Mouse (Mus musculus): ENCODE measurements at regions not wholly inside any gene's neighbourhood (a gene's known extent, or its start where the extent isn't known, plus 50 kb on each side); places are given as distances from the start of the nearest gene placed in this dataset.

DNA sequence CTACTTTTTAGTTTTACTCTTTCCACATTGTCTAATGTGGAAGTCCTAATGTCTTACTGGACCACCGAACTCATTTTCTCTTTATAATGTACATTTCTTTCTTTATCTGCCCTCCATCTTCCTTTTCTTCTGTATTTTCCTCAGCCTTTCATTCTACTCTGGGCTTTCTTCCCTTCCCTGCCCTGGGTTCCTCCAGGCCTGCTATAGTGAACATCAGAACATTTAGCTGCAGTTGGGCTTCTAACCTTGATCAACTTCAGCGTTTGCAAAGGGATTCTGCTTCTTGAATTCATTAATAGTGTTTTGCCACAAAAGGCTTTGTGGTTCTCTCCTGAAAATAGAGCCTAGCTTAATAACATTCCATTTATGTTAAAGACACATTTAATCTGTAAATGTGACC lies 342.5 kb upstream of the Tmem161b start:
- no peak for ATAC-seq (replicated peaks; ENCODE audit: low FRiP score, low read depth)
- no peak for DNase-seq (ENCODE audit: low spot score)

DNA sequence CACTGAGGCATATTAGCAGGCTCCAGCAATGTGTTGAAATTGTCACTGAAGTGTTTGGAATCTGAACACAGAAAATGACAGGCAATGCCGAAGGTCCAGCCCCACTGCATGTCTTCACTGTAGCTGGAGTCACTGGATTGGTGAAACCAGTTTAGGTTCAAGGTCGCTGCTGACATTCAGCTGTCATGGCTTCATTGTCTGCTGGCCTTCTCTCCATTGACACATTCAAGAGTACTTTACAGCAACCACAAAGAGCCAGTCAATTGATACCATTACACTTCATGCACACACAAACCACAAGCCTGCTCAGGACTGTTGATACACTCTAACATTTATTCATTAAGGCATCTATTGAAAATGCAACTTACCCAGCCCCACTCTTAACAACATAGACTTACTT lies 341.8 kb upstream of the Tmem161b start:
- Histone ChIP-seq H3K9ac (ENCODE audit: low read depth, low read length) (no peak overlapping the region), H3K27ac (no peak overlapping the region), H3K36me3 (ENCODE audit: insufficient read depth, low read length) (no peaks in the 10 kb centered on the region), H3K4me3 (replicated peaks; ENCODE audit: low read depth, low read length) (no peak overlapping the region), H3K4me2 (ENCODE audit: low read length) (no peak overlapping the region), H3K4me1 (replicated peaks; ENCODE audit: insufficient read depth, low read length) (no peaks in the 10 kb centered on the region), H3K9me3 (replicated peaks; ENCODE audit: low read length) (no peaks in the 10 kb centered on the region), H3K27me3 (ENCODE audit: insufficient read depth, low read length) (no peaks in the 10 kb centered on the region)
- TF ChIP-seq CTCF (IDR thresholded peaks at IDR 0.05; ENCODE audit: low read depth): no peak
- 77% methylated on average over 2 of the region's 2 CpGs for WGBS
- DNase-seq (ENCODE audit: low spot score): no peak
- no peak for ATAC-seq (replicated peaks; ENCODE audit: low FRiP score, low read depth)

More for the DNA sequence above, 342.5 kb upstream of the Tmem161b start:
- Histone ChIP-seq H3K9ac (ENCODE audit: low read depth, low read length) (no peak overlapping the region), H3K27ac (no peak overlapping the region), H3K4me1 (replicated peaks; ENCODE audit: insufficient read depth, low read length) (no peaks in the 10 kb centered on the region), H3K27me3 (ENCODE audit: insufficient read depth, low read length) (no peaks in the 10 kb centered on the region), H3K9me3 (replicated peaks; ENCODE audit: low read length) (no peaks in the 10 kb centered on the region), H3K36me3 (ENCODE audit: insufficient read depth, low read length) (no peaks in the 10 kb centered on the region), H3K4me3 (replicated peaks; ENCODE audit: low read depth, low read length) (no peak overlapping the region), H3K4me2 (ENCODE audit: low read length) (no peak overlapping the region)
- no peak for TF ChIP-seq CTCF (IDR thresholded peaks at IDR 0.05; ENCODE audit: low read depth)
- 77% methylated on average over 2 of the region's 2 CpGs for WGBS

DNA sequence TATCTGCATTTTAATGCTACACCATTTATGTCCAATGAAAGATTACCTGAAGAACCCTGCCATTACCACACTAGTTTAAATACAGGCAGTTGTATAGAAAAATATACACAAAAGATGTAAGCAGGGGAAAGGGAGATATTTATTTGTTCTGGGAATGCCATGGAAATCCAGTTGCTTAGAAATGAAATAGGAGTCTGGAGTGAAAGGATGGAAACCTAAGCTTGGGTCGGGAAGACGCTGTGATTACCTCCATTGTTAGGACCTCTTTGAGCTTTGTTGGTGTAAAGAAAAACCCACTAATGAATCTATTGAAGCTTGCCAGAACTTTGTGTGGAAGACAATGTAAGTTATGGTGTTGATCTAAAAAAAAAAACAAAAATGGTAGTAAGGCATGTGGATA lies 341.3 kb upstream of the Tmem161b start:
- ATAC-seq (replicated peaks; ENCODE audit: low FRiP score, low read depth) (no peak), DNase-seq (ENCODE audit: low spot score) (no peak)
- Histone ChIP-seq H3K4me2 (ENCODE audit: low read length) (no peak overlapping the region), H3K36me3 (ENCODE audit: insufficient read depth, low read length) (no peaks in the 10 kb centered on the region), H3K27ac (no peak overlapping the region), H3K9me3 (replicated peaks; ENCODE audit: low read length) (no peaks in the 10 kb centered on the region), H3K27me3 (ENCODE audit: insufficient read depth, low read length) (no peaks in the 10 kb centered on the region), H3K4me3 (replicated peaks; ENCODE audit: low read depth, low read length) (no peak overlapping the region), H3K4me1 (replicated peaks; ENCODE audit: insufficient read depth, low read length) (no peaks in the 10 kb centered on the region), H3K9ac (ENCODE audit: low read depth, low read length) (no peak overlapping the region)
- WGBS: 85% methylated on average over 2 of the region's 2 CpGs
- TF ChIP-seq CTCF (IDR thresholded peaks at IDR 0.05; ENCODE audit: low read depth): no peak

DNA sequence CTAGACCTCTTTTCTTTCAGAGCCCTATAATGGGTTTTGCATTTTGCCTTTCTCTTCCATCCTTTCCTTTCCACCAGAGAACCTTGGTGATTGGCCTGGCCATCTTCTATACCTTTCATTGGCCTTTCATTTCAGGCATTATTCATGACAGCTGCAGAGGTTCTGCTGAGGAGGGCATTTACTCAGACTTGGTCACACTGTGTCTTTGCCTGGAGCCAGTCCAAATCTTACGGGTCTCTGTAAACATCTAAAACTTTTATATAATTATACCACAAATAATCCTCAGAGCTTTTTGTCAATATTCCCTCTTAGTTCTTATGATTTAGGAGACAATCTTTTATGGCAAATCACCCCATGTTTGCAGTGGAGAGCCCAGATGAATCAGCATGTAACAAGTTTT lies 339.3 kb upstream of the Tmem161b start:
- H3K4me2 ChIP-seq (ENCODE audit: low read length): no peak overlapping the region
- H3K36me3 ChIP-seq (ENCODE audit: insufficient read depth, low read length): no peaks in the 10 kb centered on the region
- H3K9ac ChIP-seq (ENCODE audit: low read depth, low read length): no peak overlapping the region
- ATAC-seq (replicated peaks; ENCODE audit: low FRiP score, low read depth) (no peak), DNase-seq (ENCODE audit: low spot score) (no peak)
- 78% methylated on average over 1 of the region's 1 CpGs for WGBS
- no peak overlapping the region for H3K27ac ChIP-seq
- H3K4me3 ChIP-seq (replicated peaks; ENCODE audit: low read depth, low read length): no peak overlapping the region
- H3K4me1 ChIP-seq (replicated peaks; ENCODE audit: insufficient read depth, low read length): no peaks in the 10 kb centered on the region
- TF ChIP-seq CTCF (IDR thresholded peaks at IDR 0.05; ENCODE audit: low read depth): no peak
- no peaks in the 10 kb centered on the region for H3K27me3 ChIP-seq (ENCODE audit: insufficient read depth, low read length)
- H3K9me3 ChIP-seq (replicated peaks; ENCODE audit: low read length): no peaks in the 10 kb centered on the region

DNA sequence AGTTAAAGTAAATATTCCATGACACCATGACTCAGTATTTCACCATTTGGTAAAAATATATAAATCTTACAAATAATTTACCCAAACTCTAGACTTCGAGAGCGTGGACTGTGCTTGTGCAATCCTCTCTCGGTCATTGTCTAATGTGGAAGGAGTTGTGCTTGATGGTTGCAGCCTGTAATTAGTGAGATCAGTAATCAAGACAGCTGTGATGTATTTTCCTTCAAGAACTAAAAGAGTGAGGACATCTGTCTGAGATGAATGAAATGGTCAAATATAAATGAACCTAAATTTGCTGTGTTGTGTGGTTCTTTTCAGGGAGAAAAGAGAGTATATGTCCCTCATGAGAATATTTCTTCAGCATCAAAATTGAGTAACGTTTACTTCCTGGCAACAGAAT lies 338.3 kb upstream of the Tmem161b start:
- no peak for TF ChIP-seq CTCF (IDR thresholded peaks at IDR 0.05; ENCODE audit: low read depth)
- Histone ChIP-seq H3K4me2 (ENCODE audit: low read length) (no peak overlapping the region), H3K27me3 (ENCODE audit: insufficient read depth, low read length) (no peaks in the 10 kb centered on the region), H3K4me3 (replicated peaks; ENCODE audit: low read depth, low read length) (no peak overlapping the region), H3K9ac (ENCODE audit: low read depth, low read length) (no peak overlapping the region), H3K27ac (no peak overlapping the region), H3K4me1 (replicated peaks; ENCODE audit: insufficient read depth, low read length) (no peaks in the 10 kb centered on the region), H3K9me3 (replicated peaks; ENCODE audit: low read length) (no peaks in the 10 kb centered on the region), H3K36me3 (ENCODE audit: insufficient read depth, low read length) (no peaks in the 10 kb centered on the region)
- ATAC-seq (replicated peaks; ENCODE audit: low FRiP score, low read depth) (no peak), DNase-seq (ENCODE audit: low spot score) (no peak)
- WGBS: 84% methylated on average over 4 of the region's 4 CpGs

DNA sequence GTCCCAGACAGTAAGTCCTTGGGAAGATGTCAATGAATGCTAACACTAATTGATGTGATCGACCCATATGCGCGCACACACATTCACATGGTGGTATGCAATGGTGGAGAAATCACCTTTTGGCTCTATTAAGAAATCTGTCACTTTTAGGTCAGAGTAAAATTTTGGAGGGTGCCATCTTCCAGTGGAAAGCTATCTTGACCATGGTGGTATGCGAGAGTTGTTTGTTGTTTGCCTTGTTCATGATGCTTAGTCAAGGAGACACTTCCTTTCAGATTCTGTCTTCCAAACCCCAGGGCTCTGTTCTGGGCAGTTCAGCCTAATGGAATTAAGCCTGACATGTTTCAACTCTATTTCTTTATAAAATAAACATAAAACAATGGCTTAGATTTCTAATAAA lies 337.9 kb upstream of the Tmem161b start:
- 96% methylated on average over 4 of the region's 4 CpGs for WGBS
- H3K4me2 ChIP-seq (ENCODE audit: low read length): no peak overlapping the region
- H3K4me3 ChIP-seq (replicated peaks; ENCODE audit: low read depth, low read length): no peak overlapping the region
- H3K27ac ChIP-seq: no peak overlapping the region
- H3K4me1 ChIP-seq (replicated peaks; ENCODE audit: insufficient read depth, low read length): no peaks in the 10 kb centered on the region
- DNase-seq (ENCODE audit: low spot score): no peak
- TF ChIP-seq CTCF (IDR thresholded peaks at IDR 0.05; ENCODE audit: low read depth): no peak
- no peak for ATAC-seq (replicated peaks; ENCODE audit: low FRiP score, low read depth)
- no peaks in the 10 kb centered on the region for H3K36me3 ChIP-seq (ENCODE audit: insufficient read depth, low read length)
- no peaks in the 10 kb centered on the region for H3K27me3 ChIP-seq (ENCODE audit: insufficient read depth, low read length)
- H3K9me3 ChIP-seq (replicated peaks; ENCODE audit: low read length): no peaks in the 10 kb centered on the region
- H3K9ac ChIP-seq (ENCODE audit: low read depth, low read length): no peak overlapping the region

DNA sequence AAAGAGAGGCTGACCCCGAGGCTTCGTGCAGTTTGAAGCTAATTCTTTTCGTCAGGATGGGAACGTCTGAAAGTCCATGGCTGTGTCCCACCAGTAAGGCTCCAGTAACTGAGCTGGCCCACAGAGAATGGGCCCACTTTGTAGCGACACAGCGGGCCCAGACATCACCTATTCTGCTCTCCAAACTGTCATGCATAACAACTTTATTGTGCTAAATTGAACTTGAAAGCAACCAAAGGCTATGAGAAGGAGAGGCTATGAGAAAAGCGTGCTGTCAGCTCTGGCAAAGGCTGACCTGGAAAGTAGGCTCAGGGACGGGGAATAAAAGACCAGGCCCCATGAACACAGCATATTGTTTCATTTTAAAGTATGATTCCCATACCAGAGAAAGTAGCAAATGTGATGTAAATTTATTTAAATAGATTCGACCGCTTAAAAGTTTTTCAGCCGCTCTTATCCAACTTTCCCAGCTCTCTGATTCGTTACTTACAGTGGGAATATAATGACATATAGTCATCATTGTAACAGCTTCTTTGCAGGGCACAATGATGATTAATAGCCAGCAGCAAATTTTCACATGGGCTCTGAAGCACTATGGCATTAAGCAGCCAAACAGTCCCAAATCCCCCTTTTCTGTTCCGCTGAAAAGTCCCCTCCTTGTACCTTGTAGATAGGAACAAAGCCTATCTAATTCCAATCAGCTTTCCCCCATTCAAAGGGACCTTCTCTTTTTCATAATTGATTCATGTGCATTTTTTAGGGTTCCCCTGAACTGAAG lies 337.1 kb upstream of the Tmem161b start:
- Histone ChIP-seq H3K9me3 (replicated peaks; ENCODE audit: low read length) (no peaks in the 10 kb centered on the region), H3K4me2 (ENCODE audit: low read length) (no peak overlapping the region), H3K36me3 (ENCODE audit: insufficient read depth, low read length) (no peaks in the 10 kb centered on the region), H3K4me1 (replicated peaks; ENCODE audit: insufficient read depth, low read length) (no peaks in the 10 kb centered on the region), H3K9ac (ENCODE audit: low read depth, low read length) (no peak overlapping the region), H3K27ac (no peak overlapping the region), H3K4me3 (replicated peaks; ENCODE audit: low read depth, low read length) (no peak overlapping the region), H3K27me3 (ENCODE audit: insufficient read depth, low read length) (no peaks in the 10 kb centered on the region)
- ATAC-seq (replicated peaks; ENCODE audit: low FRiP score, low read depth) (no peak), DNase-seq (ENCODE audit: low spot score) (no peak)
- no peak for TF ChIP-seq CTCF (IDR thresholded peaks at IDR 0.05; ENCODE audit: low read depth)
- WGBS: 68% methylated on average over 13 of the region's 13 CpGs

Data from kidney, postnatal 0 days (tissue).